In genomic region chr1:185038183-185038686, GRCm38 (mm10) we compare ENCODE assay signal across 29 mouse cellular contexts. TPM values are rescaled to one million over a fixed set of nuclear protein-coding genes. Genes with fewer than 3 reads are reported as not detected.
DNase-seq lines count a peak whose midpoint lies in the region; ATAC-seq and TF ChIP-seq lines count a peak whose summit lies in the region.
"Had no signal": no experiment of that assay in that cellular context is flagged by ENCODE, and none has a peak within 500 bp of the region (broad histone marks: within the 10 kb centered on the region; RNA-seq: fewer than 3 reads in every experiment).

No protein-coding gene starts in this region.

- DNase-seq in forebrain, embryonic 14.5 days (ENCODE audit: low spot score) = no peak
- peak; percentile 5 for DNase-seq in lung, embryonic 14.5 days
- DNase-seq in lung, postnatal 0 days (ENCODE audit: low spot score) = no peak
- DNase-seq in embryonic facial prominence, embryonic 14.5 days (ENCODE audit: low spot score) = peak; percentile 33
- no peak for DNase-seq in layer of hippocampus, adult 2 months (ENCODE audit: low spot score in 2 of 2)
- DNase-seq in left cerebral cortex, adult 18-20 months (ENCODE audit: low spot score in 2 of 2) = no peak
- DNase-seq: adrenal gland, adult 8-10 months; cerebellum, adult 9-10 months; cerebellum, postnatal 36 days; gastrocnemius, postnatal 25 days; heart, adult 18-20 months; heart, postnatal 4 days; kidney, adult 2 months; kidney, postnatal 36 days; left cerebral cortex, postnatal 4 days; liver, embryonic 13.5 days; lung, adult 18-20 months; lung, postnatal 14 days; midbrain, embryonic 14.5 days; right cerebral cortex, adult 18-20 months; spleen, adult 18-20 months; thymus, postnatal 25 days had no signal

- ATAC-seq in forebrain, embryonic 14.5 days = peak; percentile 15; the same call in 1 of the 2 replicates
- ATAC-seq in forebrain, embryonic 15.5 days (replicated peaks) = no peak
- ATAC-seq in lung, embryonic 14.5 days (ENCODE audit: insufficient read depth) = no peak
- ATAC-seq in lung, postnatal 0 days = no peak
- peak; percentile 84 for ATAC-seq in embryonic facial prominence, embryonic 14.5 days (ENCODE audit: low read depth)
- ATAC-seq: CD4-positive, CD25-positive, alpha-beta regulatory T cell, adult 4 months had no signal

- no peak overlapping the region for H3K27ac ChIP-seq in forebrain, embryonic 14.5 days (ENCODE audit: low read depth, low read length)
- no peak overlapping the region for H3K27ac ChIP-seq in forebrain, embryonic 15.5 days (replicated peaks)
- no peak overlapping the region for H3K27ac ChIP-seq in lung, embryonic 14.5 days (ENCODE audit: low read depth)
- H3K27ac ChIP-seq in lung, postnatal 0 days (ENCODE audit: low read length) = no peak overlapping the region
- H3K27ac ChIP-seq in embryonic facial prominence, embryonic 14.5 days (replicated peaks; ENCODE audit: low read depth, low read length) = no peak overlapping the region
- H3K27ac ChIP-seq in layer of hippocampus, adult 2 months = no peak overlapping the region
- H3K27ac ChIP-seq: forebrain, embryonic 12.5 days; hindbrain, embryonic 13.5 days; limb, embryonic 15.5 days; liver, embryonic 13.5 days had no signal

- H3K27me3 ChIP-seq in forebrain, embryonic 14.5 days (replicated peaks; ENCODE audit: control insufficient read depth, insufficient read depth, low read length) = no peaks in the 10 kb centered on the region
- H3K27me3 ChIP-seq in forebrain, embryonic 15.5 days = no peaks in the 10 kb centered on the region
- H3K27me3 ChIP-seq in lung, embryonic 14.5 days (ENCODE audit: insufficient read depth, low read length) = no peaks in the 10 kb centered on the region
- H3K27me3 ChIP-seq in lung, postnatal 0 days (replicated peaks; ENCODE audit: insufficient read depth, low read length) = no peaks in the 10 kb centered on the region
- no peaks in the 10 kb centered on the region for H3K27me3 ChIP-seq in embryonic facial prominence, embryonic 14.5 days (replicated peaks; ENCODE audit: control insufficient read depth, insufficient read depth, low read length)
- H3K27me3 ChIP-seq: forebrain, embryonic 12.5 days; hindbrain, embryonic 13.5 days; limb, embryonic 15.5 days; liver, embryonic 13.5 days had no signal

- no peak overlapping the region for H3K9ac ChIP-seq in forebrain, embryonic 14.5 days (ENCODE audit: low read length)
- no peak overlapping the region for H3K9ac ChIP-seq in forebrain, embryonic 15.5 days (replicated peaks)
- H3K9ac ChIP-seq in lung, embryonic 14.5 days = no peak overlapping the region
- H3K9ac ChIP-seq in lung, postnatal 0 days (replicated peaks; ENCODE audit: low read depth) = no peak overlapping the region
- no peak overlapping the region for H3K9ac ChIP-seq in embryonic facial prominence, embryonic 14.5 days (ENCODE audit: low read depth, low read length)
- H3K9ac ChIP-seq: forebrain, embryonic 12.5 days; hindbrain, embryonic 13.5 days; limb, embryonic 15.5 days; liver, embryonic 13.5 days had no signal

- no peak for TF ChIP-seq EP300 in lung, postnatal 0 days (IDR thresholded peaks at IDR 0.05)

- H3K36me3 ChIP-seq in forebrain, embryonic 14.5 days (ENCODE audit: control insufficient read depth, insufficient read depth, low read length) = no peaks in the 10 kb centered on the region
- H3K36me3 ChIP-seq in forebrain, embryonic 15.5 days = no peaks in the 10 kb centered on the region
- H3K36me3 ChIP-seq in lung, embryonic 14.5 days (ENCODE audit: insufficient read depth) = no peaks in the 10 kb centered on the region
- H3K36me3 ChIP-seq in lung, postnatal 0 days (ENCODE audit: insufficient read depth, low read length) = no peaks in the 10 kb centered on the region
- H3K36me3 ChIP-seq in embryonic facial prominence, embryonic 14.5 days (ENCODE audit: control insufficient read depth, insufficient read depth, low read length) = no peaks in the 10 kb centered on the region
- H3K36me3 ChIP-seq: forebrain, embryonic 12.5 days; hindbrain, embryonic 13.5 days; limb, embryonic 15.5 days; liver, embryonic 13.5 days had no signal

- WGBS in forebrain, embryonic 14.5 days = 63% methylated on average over 7 of the region's 7 CpGs
- WGBS in forebrain, embryonic 15.5 days = 62% methylated on average over 7 of the region's 7 CpGs
- 49% methylated on average over 7 of the region's 7 CpGs for WGBS in lung, embryonic 14.5 days
- WGBS in lung, postnatal 0 days = 52% methylated on average over 7 of the region's 7 CpGs
- 61% methylated on average over 7 of the region's 7 CpGs for WGBS in embryonic facial prominence, embryonic 14.5 days

- no peaks in the 10 kb centered on the region; the same call in 1 of the 2 replicates for H3K4me1 ChIP-seq in forebrain, embryonic 14.5 days (ENCODE audit: control insufficient read depth, insufficient read depth, low read length)
- no peaks in the 10 kb centered on the region for H3K4me1 ChIP-seq in forebrain, embryonic 15.5 days
- no peaks in the 10 kb centered on the region for H3K4me1 ChIP-seq in lung, embryonic 14.5 days (ENCODE audit: insufficient read depth)
- no peaks in the 10 kb centered on the region for H3K4me1 ChIP-seq in lung, postnatal 0 days (ENCODE audit: insufficient read depth, low read depth, low read length)
- no peaks in the 10 kb centered on the region for H3K4me1 ChIP-seq in embryonic facial prominence, embryonic 14.5 days (ENCODE audit: control insufficient read depth, insufficient read depth, low read length)
- H3K4me1 ChIP-seq: forebrain, embryonic 12.5 days; hindbrain, embryonic 13.5 days; limb, embryonic 15.5 days; liver, embryonic 13.5 days had no signal

- TF ChIP-seq CTCF in lung, embryonic 14.5 days (IDR thresholded peaks at IDR 0.05; ENCODE audit: low read depth) = no peak
- TF ChIP-seq CTCF in lung, postnatal 0 days (IDR thresholded peaks at IDR 0.05) = no peak
- no peak for TF ChIP-seq CTCF in layer of hippocampus, adult 2 months (conservative IDR thresholded peaks at IDR 0.05)

- H3K9me3 ChIP-seq in forebrain, embryonic 14.5 days (replicated peaks; ENCODE audit: control insufficient read depth, low read length) = no peaks in the 10 kb centered on the region
- H3K9me3 ChIP-seq in forebrain, embryonic 15.5 days = no peaks in the 10 kb centered on the region
- H3K9me3 ChIP-seq in lung, embryonic 14.5 days (ENCODE audit: low read depth, low read length) = no peaks in the 10 kb centered on the region
- no peaks in the 10 kb centered on the region for H3K9me3 ChIP-seq in lung, postnatal 0 days (ENCODE audit: low read length)
- no peaks in the 10 kb centered on the region for H3K9me3 ChIP-seq in embryonic facial prominence, embryonic 14.5 days (ENCODE audit: control insufficient read depth, low read length)
- H3K9me3 ChIP-seq: forebrain, embryonic 12.5 days; hindbrain, embryonic 13.5 days; limb, embryonic 15.5 days; liver, embryonic 13.5 days had no signal

- no peak overlapping the region for H3K4me2 ChIP-seq in forebrain, embryonic 14.5 days (ENCODE audit: low read length)
- H3K4me2 ChIP-seq in forebrain, embryonic 15.5 days (replicated peaks) = no peak overlapping the region
- H3K4me2 ChIP-seq in lung, embryonic 14.5 days = no peak overlapping the region
- no peak overlapping the region for H3K4me2 ChIP-seq in lung, postnatal 0 days (replicated peaks; ENCODE audit: low read depth, low read length)
- H3K4me2 ChIP-seq in embryonic facial prominence, embryonic 14.5 days (ENCODE audit: low read depth, low read length) = no peak overlapping the region
- H3K4me2 ChIP-seq: forebrain, embryonic 12.5 days; heart, embryonic 11.5 days; hindbrain, embryonic 13.5 days; limb, embryonic 15.5 days; liver, embryonic 13.5 days had no signal

- no peak overlapping the region for H3K4me3 ChIP-seq in forebrain, embryonic 14.5 days (ENCODE audit: low read depth, low read length)
- no peak overlapping the region for H3K4me3 ChIP-seq in forebrain, embryonic 15.5 days
- H3K4me3 ChIP-seq in lung, embryonic 14.5 days (ENCODE audit: low read depth, low read length) = no peak overlapping the region
- no peak overlapping the region for H3K4me3 ChIP-seq in lung, postnatal 0 days (ENCODE audit: low read depth, low read length)
- no peak overlapping the region for H3K4me3 ChIP-seq in embryonic facial prominence, embryonic 14.5 days (ENCODE audit: low read depth, low read length)
- H3K4me3 ChIP-seq in layer of hippocampus, adult 2 months = no peak overlapping the region
- H3K4me3 ChIP-seq: forebrain, embryonic 12.5 days; hindbrain, embryonic 13.5 days; limb, embryonic 15.5 days; liver, embryonic 13.5 days had no signal

RNA-seq across cellular contexts. Expression of gene Mark1, which starts 38.9 kb away (rescaled TPM):
- 12.1 and 12.9 TPM in 2 replicates for polyA plus RNA-seq in forebrain, embryonic 14.5 days (2014; fragmentation: Nextera tagmentation; extraction: Ambion mirVana)
- polyA plus RNA-seq in forebrain, embryonic 15.5 days (2015; fragmentation: Nextera tagmentation; extraction: Ambion mirVana) = 14.6 and 14.7 TPM in 2 replicates
- polyA plus RNA-seq in lung, embryonic 14.5 days (2014; fragmentation: Nextera tagmentation; extraction: Ambion mirVana) = 2.5 and 3.0 TPM in 2 replicates
- 1.2 and 1.5 TPM in 2 replicates for polyA plus RNA-seq in lung, postnatal 0 days (2015; fragmentation: Nextera tagmentation; extraction: Ambion mirVana)
- polyA plus RNA-seq in embryonic facial prominence, embryonic 14.5 days (2014; fragmentation: Nextera tagmentation; extraction: Ambion mirVana) = 4.0 and 4.1 TPM in 2 replicates
- 10 to 100 TPM; 49.4 to 51.6 TPM for total RNA-seq in layer of hippocampus, adult 2 months (2021)
- total RNA-seq in left cerebral cortex, adult 18-20 months (2021) = 10 to 100 TPM; 80.9 to 92.4 TPM
- total RNA-seq: neutrophil, adult 5-6 weeks had no signal
- polyA plus RNA-seq: CD4-positive, CD25-positive, alpha-beta regulatory T cell, adult 4 months had no signal

Comparison
In these comparisons a context has a peak if more than half of its experiments do, and no peak if none do; other contexts are left out.
1. ATAC-seq: peak in forebrain, embryonic 14.5 days (single experiment) and embryonic facial prominence, embryonic 14.5 days (single experiment); none in forebrain, embryonic 15.5 days (single experiment), lung, embryonic 14.5 days (single experiment) and lung, postnatal 0 days (single experiment).
2. DNase-seq: peak in lung, embryonic 14.5 days (single experiment) and embryonic facial prominence, embryonic 14.5 days (single experiment); none in forebrain, embryonic 14.5 days (single experiment), lung, postnatal 0 days (single experiment), layer of hippocampus, adult 2 months (0 of 2) and left cerebral cortex, adult 18-20 months (0 of 2).